Mouse (Mus musculus) mammary gland, adult 2 months (tissue): Measurements from ENCODE around the gene Ttn. TPM values are rescaled to one million over a fixed set of nuclear protein-coding genes. Genes with fewer than 3 reads are reported as not detected.

Experiments
- polyA plus RNA-seq: library from polyadenylated mRNA; depleted of rRNA; stranded (reverse); fragments of >200 nt; gene quantifications from 2 replicates; pipeline ENCODE4 v1.2.3, GENCODE M21; 2012; ENCODE audit warnings: low replicate concordance; rRNA removed

Gene Ttn
- 0.04 and 34.5 TPM in 2 replicates for polyA plus RNA-seq

GRCm38 (mm10) chr2:76982391-76983145, at the start of gene Ttn:
TSS of gene Ttn (minus strand) at chr2:76982547.

DNA sequence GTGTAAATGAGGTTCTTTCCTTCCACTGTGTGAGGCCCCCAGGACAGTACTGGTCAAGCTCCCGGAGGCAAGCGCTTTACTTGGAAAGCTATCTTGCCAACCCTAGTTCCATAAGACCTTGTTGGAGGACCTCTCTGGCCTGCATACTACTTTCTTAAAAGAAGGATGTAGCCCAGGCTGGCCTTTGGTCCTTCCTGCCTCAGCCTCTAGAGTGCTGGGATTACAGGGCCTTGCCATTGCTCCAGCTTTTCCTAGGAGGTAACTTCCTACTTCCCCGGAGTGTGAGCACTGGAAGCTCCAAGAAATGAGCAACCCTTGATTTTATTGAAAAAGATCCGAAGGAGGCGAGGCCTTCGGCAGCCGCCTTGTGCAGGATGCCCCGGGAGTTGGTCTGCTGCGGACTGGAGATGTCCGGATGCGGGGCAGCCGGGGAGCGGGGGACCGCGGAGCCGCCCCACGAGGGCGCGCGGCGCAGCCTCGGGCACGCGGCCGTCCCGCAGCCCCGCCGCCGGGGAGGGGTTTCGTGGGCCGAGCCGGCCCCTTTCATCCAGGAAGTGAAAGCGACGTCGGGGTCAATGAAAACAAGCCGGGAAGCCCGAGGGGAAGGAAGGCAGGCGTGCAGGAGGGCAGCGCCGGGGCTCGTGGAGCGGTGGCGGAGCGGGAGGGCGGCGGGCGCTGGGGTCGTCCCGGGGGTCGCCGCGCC, 307.5 kb downstream of the Ttn start, which contains the start of gene Plekha3:
Gene Plekha3 (plus strand): TSS at position 557 of the 703 bp plus-strand sequence.

DNA sequence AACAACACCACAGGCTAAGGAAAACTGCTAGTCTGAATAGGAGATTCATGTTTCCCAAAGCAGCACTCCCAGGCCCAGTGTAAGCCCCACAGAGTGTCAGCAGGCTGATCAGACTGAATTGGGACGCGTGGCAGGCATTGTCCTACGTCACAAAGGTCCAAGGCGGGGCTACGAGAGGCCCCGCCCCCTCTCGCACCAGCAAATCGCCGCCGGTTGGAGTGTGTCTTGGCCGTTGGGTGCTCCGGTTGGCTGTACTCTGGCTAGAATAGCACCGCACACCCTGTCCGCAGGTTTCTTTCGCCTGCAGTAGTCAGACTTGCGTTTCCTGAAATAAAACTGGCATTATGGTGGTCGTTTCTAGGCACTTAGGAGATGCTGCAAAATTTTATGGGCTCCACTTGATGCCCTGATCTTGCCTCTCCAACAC, 309.4 kb downstream of the Ttn start, which contains the start of gene Fkbp7:
Gene Fkbp7 (minus strand): TSS at position 151 of the 427 bp plus-strand sequence.

Other genes starting within 250 kb of the Ttn start
- gene Ccdc141, start 188.1 kb upstream of the Ttn start, polyA plus RNA-seq = 1.0 and 3.9 TPM in 2 replicates